Mouse (Mus musculus): ENCODE data around the gene Lmo7.

The Lmo7 gene

DNA sequence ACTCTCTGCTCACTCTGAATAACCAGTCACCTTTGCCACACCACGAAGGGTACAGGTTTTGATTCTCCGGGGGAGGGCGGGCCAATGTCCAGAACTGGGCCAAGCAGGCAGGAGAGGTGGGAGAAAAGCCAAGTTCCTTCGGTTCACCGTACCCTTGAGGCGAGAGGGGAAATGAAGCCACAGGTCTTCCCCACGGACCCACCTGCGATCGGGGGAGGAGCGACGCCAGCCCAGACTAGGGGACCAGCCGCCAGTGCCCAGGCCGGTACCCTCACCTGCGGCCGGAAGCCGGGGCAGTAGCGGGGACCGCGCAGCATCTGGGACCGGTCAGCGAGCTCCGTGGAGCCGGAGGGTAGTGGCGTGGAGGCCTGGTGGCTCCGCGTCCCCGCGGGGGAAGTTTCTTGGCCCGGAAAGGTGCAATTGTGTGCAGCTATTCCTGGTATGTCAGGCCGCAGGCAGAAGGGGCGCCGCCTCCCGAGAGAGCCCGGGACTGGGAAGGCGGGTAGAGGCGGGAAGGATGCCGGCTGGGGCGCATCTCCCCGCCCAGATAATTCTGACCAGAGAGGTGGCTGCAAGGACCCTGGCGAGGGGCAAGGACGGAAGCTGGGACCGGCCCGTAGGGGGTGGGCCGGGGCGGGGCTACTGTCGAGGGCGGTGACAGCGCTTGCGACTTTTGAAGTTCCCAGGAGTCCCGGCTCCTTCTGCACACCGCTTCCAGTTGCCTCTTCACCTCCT lies at the start of gene Lmo7, which contains the start of gene Gm9922:
Gene Lmo7, plus strand, starts transcription at position 721 of the 735 bp plus-strand sequence.
Gene Gm9922, minus strand, starts transcription at position 578 of the 735 bp plus-strand sequence.
- DNase-seq = peak; percentile 90

DNA sequence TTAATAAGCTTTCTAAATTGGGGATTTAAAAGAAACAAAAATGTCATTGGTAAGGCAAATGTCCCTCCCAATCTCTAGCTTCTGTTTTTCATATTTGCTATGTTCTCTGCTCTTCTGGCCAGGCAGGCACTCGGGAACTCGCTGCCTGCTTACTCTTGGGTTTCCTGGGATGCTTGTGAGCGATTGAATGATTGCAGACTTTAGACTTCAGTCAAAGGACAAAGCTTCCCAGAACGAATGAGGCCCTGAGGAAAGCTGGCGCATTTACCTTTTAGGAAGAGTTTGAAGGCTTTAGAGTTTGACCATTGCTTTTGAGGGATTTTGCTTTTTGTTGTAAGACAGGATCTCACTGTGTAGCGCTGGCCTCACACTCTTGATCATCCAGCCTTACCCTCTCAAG lies 42.1 kb upstream of the Lmo7 start:
- DNase-seq = peak; percentile 26

DNA sequence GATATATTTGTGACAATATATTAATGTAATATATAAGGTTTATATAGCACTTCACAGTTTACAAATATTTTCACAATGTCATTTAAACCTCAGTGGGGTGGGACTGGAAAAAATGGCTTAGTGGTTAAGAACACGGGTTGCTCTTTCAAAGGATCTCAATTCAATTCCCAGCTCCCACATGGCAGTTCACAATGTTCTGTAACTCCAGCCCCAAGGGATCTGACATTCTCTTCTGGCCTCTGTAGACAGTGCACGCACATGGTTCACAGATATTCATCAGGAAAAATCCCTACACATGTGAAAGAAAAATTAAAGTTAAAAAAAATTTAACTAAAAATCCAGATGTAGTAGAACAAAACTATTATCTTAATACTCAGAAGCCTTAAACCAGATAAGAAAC lies 41.4 kb upstream of the Lmo7 start:
- no peak for DNase-seq

DNA sequence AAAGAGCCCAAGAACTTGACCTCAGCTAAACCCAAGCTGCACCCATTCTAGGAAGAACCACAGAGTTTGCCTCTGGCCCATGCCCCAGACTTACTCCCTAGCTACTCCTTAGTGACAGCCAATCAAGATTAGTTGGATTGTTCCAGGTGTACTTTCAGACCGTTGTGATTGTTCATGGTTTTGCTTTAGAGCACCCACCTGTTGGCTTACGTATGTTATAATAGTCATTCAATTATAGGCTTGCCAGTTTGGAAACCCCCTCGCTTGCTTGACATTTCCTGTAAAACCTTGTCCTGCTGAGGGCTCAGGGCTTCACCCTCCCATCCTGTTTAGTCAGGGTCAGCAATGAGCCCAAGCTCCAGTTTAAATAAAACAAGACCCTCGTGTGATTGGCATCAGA lies 25.3 kb upstream of the Lmo7 start:
- no peak for DNase-seq

DNA sequence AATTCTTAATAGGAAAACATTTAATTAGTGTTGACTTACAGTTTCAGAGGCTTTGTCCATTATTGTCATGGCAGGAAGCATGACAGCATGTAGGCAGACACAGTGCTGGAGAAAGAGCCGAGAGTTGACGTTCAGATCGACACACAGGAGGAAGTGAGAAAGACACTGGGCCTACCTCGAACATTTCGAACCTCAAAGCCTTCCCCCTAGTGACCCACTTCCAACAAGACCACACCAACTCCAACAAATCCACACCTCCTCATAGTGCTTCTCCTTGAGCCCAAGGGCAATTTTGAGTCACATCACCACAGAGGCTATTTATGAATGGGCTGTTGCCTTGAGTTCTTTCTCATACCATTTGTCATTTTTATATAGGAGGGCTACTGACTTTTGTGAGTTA lies 22.7 kb upstream of the Lmo7 start:
- no peak for DNase-seq

DNA sequence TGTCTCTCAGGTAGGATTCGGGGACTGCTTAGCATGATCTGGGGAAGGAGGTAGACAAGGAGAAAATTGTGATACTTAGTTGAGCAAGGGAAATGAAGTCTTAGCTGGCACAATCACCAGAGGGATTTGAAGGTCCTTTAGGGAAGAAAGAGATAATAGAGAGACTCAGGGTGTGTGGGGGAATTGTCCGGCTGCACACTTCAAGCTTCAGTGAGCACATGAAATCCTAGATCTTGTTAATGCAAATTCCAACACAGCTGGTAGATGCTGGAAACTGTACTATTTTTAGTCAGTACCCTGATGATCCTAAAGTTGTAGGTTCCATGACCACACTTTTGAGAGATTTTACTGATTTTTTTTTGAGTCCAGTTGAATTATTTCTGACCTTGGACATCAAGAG lies 15.3 kb upstream of the Lmo7 start:
- no peak for DNase-seq

DNA sequence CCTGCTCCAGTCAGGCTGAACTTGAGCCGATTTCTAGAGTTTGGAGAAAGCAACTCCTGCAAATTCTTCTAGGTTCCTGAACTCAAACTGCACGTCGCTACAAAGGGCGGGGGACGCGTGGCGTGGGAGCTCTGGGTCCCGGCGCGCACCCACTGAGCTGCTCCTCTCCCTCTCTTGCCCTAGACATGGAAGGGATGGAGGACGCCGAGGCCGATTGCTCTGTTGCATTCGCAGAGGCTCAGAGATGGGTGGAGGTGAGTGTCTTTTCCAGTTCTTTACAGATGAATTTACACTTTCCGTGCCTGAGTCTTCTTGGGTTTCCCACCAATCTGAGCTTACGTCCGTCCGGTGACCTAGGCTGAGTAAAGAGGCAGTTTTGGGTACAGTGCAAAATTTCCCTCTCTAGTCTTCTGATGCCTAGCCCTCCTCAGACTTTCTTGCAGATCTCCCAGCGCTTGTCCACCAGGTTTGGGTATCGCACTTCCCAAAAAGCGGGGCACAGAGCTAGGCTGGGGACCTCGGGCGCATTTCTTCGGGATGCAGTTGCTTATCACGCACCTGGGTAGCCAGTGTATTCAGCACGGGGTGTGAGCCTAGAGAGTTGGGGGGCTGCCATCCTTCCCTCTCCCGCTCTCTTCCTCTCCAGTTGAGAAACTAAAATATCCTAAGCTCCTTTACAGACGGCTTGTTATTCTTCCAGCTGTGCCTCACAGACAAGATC lies 375 bp downstream of the Lmo7 start:
- DNase-seq = no peak

DNA sequence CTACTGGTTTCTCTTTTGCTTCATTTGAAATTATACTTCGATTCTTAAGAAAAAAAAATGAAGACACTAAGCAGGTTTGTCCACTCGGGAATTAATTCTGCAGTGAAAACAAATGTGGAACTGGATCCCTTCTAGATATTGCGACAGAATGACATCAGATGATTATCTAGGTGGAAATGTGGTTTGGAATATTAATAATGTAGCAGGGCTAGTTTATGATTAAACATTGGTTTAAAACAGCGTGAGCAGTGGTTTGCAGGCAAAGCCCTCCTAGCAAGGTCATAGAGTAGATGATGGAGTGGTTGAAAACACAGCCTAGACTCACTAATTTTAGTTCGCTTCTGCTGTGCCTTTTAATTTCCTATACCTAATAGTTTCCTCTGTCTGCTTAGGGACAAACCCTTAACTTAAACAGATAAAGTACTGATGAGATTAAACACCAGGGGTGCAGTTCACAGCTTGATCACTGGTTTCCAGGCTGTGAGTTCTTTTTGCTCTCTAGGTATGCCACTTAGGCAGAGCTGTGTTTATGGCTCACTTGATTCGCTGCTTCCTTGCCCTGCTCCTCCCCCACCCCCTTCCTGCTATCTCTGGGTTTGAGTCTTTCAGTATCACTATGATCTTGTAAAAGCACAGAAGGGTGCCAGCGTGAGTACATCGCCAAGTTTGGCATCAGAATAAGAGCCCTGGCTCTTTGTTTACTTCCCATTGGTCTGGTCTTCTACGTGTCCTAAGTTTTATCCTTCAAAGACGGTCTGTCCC lies 4.0 kb downstream of the Lmo7 start:
- DNase-seq = no peak

DNA sequence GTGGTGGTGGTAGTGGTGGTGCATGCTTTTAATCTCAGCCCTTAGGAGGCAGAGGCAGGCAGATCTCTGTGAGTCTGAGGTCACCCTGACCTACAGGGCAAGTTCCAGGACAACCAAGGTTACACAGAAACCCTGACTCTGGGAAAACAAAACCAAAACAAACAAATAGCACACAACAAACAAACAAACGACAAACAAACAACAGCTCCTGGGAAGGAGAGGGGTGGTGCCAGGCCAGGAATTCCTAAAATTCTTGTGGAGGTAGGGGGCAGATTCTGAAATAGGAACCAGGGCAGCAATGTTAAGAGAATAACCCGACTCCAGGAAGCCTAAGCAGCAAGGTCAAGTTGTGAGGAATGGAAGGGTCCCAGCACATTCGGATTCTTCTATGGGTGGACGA lies 7.7 kb downstream of the Lmo7 start:
- DNase-seq = no peak

DNA sequence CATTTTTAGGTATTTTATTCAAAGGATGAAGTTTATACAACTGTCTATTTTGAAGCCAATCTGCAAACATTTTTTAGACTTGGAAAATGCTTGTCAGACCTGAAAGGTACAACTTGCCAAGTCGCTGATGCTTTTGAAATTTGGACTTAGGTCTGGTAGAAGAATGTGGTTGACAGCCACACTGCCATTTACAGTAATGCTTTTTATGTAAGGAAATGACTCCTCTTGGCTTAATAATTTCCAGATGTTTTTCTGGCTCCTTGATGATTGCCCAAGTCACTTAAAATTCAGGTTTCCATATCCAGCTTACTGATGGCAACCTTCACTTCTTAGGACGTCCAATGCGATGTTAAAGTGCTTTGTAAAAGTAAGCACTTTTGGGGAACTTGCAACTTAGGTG lies 16.9 kb downstream of the Lmo7 start:
- no peak for DNase-seq

DNA sequence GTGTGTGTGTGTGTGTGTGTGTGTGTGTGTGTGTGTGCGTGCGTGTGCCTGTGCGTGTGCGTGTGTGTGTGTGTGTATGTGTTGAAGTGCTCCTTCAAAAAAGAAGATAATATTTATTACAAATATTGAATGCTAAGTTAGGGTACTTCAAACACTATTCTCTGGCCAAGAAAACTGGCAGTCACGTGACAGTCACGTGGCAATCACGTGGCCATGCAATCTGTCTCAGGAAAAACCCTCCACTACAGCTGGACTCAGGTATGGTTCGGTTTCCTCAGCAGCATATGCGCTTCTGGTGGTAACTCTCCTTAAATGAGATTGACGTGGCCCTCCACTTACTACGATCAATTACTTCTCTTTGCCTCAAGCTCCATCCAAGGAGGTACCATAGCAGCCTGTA lies 18.1 kb downstream of the Lmo7 start:
- DNase-seq = no peak

DNA sequence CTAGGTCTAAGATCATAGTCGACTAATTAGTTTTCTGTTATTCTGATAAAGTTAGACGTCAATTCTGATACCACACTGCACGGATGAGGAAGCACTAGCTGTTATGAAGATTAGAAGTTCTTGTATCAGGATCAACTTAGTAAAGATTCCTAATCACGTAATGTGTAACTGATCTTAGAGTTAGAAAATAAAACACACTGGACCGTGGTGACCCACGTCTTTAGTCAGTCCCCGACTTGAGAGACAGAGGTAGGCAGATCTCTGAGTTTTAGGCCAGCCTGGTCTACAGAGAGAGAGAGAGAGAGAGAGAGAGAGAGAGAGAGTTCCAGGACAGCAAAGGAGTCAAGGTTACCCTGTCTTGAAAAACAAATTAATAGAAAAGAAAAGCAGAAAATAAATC lies 18.7 kb downstream of the Lmo7 start:
- DNase-seq = no peak

DNA sequence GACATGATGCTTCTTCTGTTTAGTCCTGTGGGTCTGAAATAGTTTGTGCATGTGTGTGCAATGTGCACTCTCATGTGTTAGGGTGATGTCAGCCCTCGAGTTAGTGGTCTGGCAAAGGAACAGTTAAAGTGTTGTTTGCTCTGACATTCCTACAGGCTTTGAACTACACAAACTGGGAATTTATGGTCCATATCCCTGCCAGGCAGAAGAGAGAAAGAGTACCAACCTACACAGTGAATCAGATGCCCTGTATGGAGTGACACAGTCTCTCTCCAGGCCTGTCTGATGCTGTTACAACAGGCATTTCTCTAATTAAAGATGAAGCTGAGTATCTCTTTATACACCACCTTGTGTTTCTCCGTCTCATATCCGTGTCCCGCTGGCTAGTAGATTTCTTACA lies 21.2 kb downstream of the Lmo7 start:
- no peak for DNase-seq

DNA sequence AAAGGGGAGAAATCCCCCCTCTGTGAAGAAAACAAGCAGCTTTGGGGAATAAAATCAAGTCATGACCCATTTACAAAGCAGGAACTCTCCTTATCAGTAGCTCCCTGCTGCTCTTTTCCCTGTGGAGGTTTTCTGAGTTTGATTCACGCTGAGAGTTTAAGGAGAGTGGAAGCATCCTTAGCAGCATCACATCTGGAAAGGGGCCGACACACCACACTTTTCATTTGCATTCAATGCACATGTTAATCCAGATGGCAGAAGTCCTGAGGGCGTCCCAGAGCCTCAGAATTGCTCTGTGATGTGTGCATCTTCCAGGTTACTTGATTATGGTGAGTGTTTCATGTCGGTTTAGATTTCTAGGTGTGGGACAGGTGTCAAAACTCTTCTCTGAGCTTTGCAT lies 25.7 kb downstream of the Lmo7 start:
- no peak for DNase-seq

DNA sequence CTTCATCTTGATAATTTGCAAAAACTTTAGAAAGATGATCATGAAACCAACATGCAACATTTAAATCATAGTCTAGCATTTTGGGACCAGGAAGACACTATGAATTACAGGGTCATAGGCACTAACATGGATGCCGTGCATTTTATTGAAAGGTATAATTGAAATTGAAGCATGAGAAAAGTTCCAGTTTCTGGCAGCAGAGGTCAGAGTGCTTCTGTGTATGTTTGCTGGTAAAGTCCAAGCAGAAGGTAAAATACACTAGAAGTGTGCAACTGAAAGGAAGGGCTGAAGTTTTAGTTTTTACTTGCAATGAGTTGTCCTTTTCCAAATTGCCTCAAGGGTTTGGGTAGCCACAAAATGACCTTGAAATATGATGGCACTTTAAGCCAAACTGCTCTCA lies 32.5 kb downstream of the Lmo7 start:
- no peak for DNase-seq

DNA sequence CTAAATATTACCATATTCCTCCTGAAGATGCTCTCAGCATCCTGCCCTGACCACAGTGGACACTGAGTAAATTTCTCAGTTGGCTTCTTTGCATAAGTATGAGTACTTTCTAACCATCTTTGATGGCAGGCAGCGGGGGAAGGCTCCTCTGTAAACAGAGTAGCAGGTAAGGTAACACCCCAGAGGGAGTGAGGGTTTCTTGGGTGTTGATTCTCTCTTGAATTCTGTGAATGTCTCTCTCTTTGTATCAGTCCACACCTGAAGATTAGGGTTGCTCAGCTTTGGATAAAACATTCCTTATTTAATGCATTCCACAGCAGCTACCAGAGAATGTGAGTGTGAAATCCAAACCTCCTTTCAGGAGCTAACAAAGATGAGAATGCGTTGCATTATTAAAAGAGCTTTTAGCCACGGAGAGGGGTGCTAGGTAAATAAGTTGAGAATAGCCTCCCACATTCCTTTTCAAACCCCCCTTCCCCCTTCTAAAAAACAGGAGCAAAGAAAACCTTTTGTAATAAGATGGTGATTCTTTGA lies 34.1 kb downstream of the Lmo7 start:
- no peak for DNase-seq

DNA sequence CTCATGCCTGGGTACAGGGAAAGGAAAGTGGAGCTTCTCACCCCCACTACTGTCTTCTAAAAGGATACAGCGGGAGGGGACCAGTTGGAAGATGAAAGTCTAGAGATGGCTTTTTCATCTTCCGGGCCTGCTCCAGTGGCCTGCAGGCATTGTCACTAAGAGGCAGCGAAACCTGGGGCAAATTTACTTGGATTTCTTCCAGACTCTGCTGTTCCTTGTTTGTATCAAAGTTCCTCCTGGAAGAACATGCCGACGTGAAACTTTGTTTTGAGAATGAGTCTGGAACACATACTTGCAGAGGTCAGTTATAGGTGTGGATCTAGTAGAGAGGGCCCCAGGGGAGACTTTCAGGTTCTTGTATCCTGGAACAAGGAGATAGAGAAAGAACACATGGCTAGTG lies 41.6 kb downstream of the Lmo7 start:
- DNase-seq = peak; percentile 21

DNA sequence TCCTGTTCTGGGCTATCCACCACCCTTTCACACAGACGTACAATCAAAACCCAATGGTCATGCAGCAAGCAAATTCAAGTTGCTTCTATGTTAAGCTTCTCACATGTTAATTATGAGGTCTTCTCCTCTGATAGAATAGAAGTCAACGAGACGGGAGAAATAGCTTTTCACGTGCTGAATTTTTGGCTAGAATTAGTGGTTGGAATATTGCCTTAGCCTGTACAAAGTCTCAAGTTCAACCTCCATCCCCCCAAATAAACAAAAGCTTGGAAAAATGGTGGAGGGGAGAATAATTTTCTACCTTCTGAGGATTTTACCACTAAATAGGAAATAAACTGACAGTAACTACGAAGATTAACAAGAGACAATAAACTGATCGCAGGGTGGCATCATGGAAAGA lies 42.0 kb downstream of the Lmo7 start:
- no peak for DNase-seq

DNA sequence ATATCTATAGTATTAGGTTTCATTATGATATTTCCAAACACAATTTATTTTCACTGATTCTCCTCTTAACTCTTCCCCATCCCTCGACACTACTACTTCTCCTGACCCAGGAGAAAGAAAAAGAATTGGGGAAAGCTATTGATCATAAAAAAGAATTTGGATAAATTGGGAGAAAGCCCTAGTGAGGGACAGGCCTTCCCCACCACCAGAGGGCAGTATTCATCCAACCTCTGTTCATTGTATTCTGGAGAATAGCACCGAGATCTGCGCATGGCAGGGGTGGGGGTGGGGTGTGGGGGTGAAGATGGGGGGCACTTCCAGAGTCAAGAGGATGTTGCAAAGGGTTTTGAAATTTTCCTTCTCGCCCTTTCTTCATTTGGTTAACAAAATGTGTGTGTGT lies 44.9 kb downstream of the Lmo7 start:
- DNase-seq = peak; percentile 25

DNA sequence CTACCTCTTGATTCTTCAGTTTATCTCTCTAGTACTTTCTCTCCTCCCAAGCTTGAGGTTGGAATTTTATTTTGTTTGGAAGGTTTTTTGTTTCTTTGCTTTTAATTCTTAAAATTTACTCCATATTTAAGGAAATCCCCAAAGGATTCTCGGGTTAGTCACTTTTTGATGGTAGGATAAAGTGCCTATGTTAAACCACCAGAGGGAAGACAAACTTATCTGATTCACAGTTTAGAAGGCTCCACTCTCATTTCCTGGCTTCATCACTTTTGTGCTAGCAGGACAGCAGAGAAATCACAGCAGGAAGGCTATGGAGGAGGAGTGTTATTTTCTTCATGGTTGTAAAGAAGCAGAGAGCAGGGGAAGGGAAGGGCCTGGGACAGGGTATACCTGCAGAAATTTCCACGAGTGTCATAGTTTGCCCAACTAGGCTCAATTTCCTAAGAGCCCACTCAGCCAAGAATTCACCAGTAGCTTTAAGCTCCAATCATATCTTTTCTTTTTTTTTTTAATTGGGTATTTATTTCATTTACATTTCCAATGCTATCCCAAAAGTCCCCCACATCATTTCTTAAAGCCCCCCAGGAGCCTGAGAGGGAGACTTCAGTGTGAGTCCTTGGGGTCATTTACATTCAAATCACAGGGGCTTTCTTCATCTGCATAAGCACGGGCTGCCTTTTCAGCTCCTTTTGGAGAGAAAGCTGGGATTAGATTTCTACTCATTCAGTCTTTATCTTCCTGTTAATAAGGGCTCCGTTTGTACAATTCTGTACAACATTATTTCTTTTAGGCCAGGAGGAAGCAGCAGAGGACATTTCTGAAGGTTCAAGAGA lies 46.8 kb downstream of the Lmo7 start:
- no peak for DNase-seq

DNA sequence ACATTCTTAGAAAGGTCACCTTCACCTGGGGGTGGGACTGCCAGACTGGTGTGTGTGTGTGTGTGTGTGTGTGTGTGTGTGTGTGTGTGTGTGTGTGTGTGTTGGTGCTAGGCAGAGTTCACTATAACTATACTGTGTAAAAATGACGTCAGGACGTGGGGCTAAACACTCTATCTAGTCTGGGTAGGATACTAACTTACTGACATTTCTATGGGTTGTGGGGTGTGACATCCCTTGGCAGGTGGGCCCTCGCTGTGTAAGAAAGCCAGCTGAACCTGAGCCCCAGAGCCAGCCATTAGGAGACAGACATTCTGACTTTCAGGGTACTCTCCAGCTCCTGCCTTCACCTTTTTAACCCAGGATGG lies 47.4 kb downstream of the Lmo7 start:
- DNase-seq = no peak

DNA sequence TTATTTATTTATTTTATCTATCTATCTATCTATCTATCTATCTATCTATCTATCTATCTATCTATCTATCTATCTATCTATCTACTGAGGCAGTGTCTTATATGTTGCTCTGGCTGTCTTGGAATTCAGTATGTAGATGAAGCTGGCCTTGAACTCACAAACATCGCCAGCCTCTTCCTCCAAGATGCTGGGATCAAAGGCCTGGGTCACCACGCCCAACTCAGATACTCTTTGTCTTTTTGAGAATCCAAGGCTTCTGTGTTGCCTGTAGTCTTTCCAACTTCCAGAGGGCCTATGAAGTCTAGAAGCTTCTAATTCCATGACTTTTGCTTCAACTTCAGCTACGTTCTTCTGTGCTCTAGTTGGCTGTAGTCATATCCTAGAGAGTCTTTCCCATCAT lies 48.7 kb downstream of the Lmo7 start:
- DNase-seq = no peak

DNA sequence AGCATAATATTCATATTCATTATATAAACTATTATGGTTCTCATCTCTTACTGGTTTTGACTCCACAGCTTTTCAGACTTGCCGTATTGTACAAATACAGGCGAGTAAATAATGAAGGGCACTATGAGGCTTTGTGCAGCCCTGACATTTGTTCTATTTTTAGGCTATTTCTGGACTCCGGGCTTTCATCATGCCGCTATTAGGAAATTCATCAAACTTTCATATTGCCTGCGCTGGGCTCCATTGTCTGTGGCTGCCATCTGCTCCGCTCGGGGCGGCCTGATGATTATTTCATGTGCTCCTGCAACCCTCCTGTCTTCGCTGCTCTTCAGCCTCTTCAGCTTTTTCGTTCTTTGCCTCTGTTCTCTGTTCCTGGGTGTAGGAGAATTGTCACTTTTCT lies 50.3 kb downstream of the Lmo7 start:
- no peak for DNase-seq
